Mouse (Mus musculus) megakaryocyte-erythroid progenitor cell, adult 5 weeks (primary cell): ENCODE data around the gene Polm. TPM values are rescaled to one million over a fixed set of nuclear protein-coding genes. Genes with fewer than 3 reads are reported as not detected.

Experiments used
- polyA plus RNA-seq: library from polyadenylated mRNA; stranded (reverse); fragments of >175 nt; gene quantifications from 2 replicates; pipeline ENCODE4 v1.2.3, GENCODE M21; 2012

The Polm gene
- 10.3 TPM in 2 replicates for polyA plus RNA-seq

GRCm38 (mm10) chr11:5837251-5838246, at the start of gene Polm:
Polm (minus strand) TSS chr11:5838016.

GRCm38 (mm10) chr11:5877921-5878526, 40.2 kb upstream of the Polm start, which contains the start of gene Pold2:
Pold2 (minus strand) TSS chr11:5878292.

GRCm38 (mm10) chr11:5861678-5862393, 24.0 kb upstream of the Polm start, which contains the start of gene Aebp1:
Aebp1 (plus strand) TSS chr11:5861947.

GRCm38 (mm10) chr11:5803551-5803981, 34.2 kb downstream of the Polm start, which contains the start of gene Pgam2:
Pgam2 (minus strand) TSS chr11:5803733.

GRCm38 (mm10) chr11:5788056-5789014, 49.5 kb downstream of the Polm start, which contains the start of gene Dbnl:
Dbnl (plus strand) TSS chr11:5788488.

Other genes with a start within 250 kb of the Polm start
- gene Mrps24, start 122.3 kb downstream of the Polm start, polyA plus RNA-seq = 159 and 167 TPM in 2 replicates
- gene Urgcp, start 75.6 kb downstream of the Polm start, polyA plus RNA-seq = 9.0 and 10.1 TPM in 2 replicates
- gene Dbnl, start 49.5 kb downstream of the Polm start, polyA plus RNA-seq = 157 and 172 TPM in 2 replicates
- gene Pgam2, start 34.3 kb downstream of the Polm start, polyA plus RNA-seq = 0.30 and 0.47 TPM in 2 replicates
- 0.28 and 0.75 TPM in 2 replicates for gene Aebp1, start 23.9 kb upstream of the Polm start, polyA plus RNA-seq
- 732 and 786 TPM in 2 replicates for gene Pold2, start 40.3 kb upstream of the Polm start, polyA plus RNA-seq
- gene Myl7, start 60.8 kb upstream of the Polm start, polyA plus RNA-seq = not detected in 2 replicates
- not detected in 2 replicates for gene Gck, start 112.1 kb upstream of the Polm start, polyA plus RNA-seq
- 9.9 and 10.5 TPM in 2 replicates for gene Ykt6, start 117.7 kb upstream of the Polm start, polyA plus RNA-seq
- gene Camk2b, start 228.3 kb upstream of the Polm start, polyA plus RNA-seq = 0.81 and 0.96 TPM in 2 replicates